Mouse (Mus musculus) ES-E14 (cell line): ENCODE results near the gene Sufu.

ENCODE experiments used
- HCFC1 ChIP-seq: IDR thresholded peaks from 2 replicates; pipeline ENCODE4 v1.6.1; 2012; ENCODE audit warnings: low read length, inconsistent platforms, borderline replicate concordance; ENCODE audit not compliant: insufficient read depth
- ZC3H11A ChIP-seq: IDR thresholded peaks from 2 replicates; pipeline ENCODE4 v1.6.1; 2012; ENCODE audit warnings: low read depth, mild to moderate bottlenecking, inconsistent platforms, low read length, borderline replicate concordance

GRCm38 (mm10) chr19:46511263-46511662, 114.6 kb downstream of the Sufu start:
- TF ChIP-seq HCFC1 (no peak), ZC3H11A (no peak)
